Mouse (Mus musculus) stomach, postnatal 0 days (tissue): Measurements from ENCODE around the gene Kctd6. TPM values are rescaled to one million over a fixed set of nuclear protein-coding genes. Genes with fewer than 3 reads are reported as not detected.

Source experiments
- ATAC-seq: fragments of 200-750 bp; cut with Nextera tagmentation; 2 replicates; pipeline ENCODE4 v1.8.0; 2017; ENCODE audit not compliant: low FRiP score, low TSS enrichment
- DNase-seq: peaks from one replicate; pipeline ENCODE4 v3.0.0-alpha.2; 2016; ENCODE audit warnings: low spot score
- H3K27ac ChIP-seq: fragments of 300-500 bp; sonication (generic); replicated peaks from 2 replicates; pipeline ENCODE4 v1.5.1; 2014; ENCODE audit warnings: mild to moderate bottlenecking, control low read depth
- H3K27me3 ChIP-seq: fragments of 300-500 bp; sonication (generic); 2 replicates; pipeline ENCODE4 v1.6.1; 2014; ENCODE audit warnings: low read length; ENCODE audit not compliant: control insufficient read depth, insufficient read depth
- H3K36me3 ChIP-seq: fragments of 300-500 bp; sonication (generic); 2 replicates; pipeline ENCODE4 v1.6.1; 2014; ENCODE audit warnings: low read length, mixed read lengths; ENCODE audit not compliant: control insufficient read depth, insufficient read depth
- H3K4me1 ChIP-seq: fragments of 300-500 bp; sonication (generic); replicated peaks from 2 replicates; pipeline ENCODE4 v1.6.1; 2014; ENCODE audit warnings: antibody characterized with exemption; ENCODE audit not compliant: control insufficient read depth, insufficient read depth
- H3K4me2 ChIP-seq: fragments of 300-500 bp; sonication (generic); replicated peaks from 2 replicates; pipeline ENCODE4 v1.6.1; 2014; ENCODE audit warnings: low read depth, mild to moderate bottlenecking, control low read depth, moderate library complexity
- H3K4me3 ChIP-seq: fragments of 300-500 bp; sonication (generic); 2 replicates; pipeline ENCODE4 v1.5.1; 2014; ENCODE audit warnings: low read depth, low read length, control low read depth
- H3K9ac ChIP-seq: fragments of 300-500 bp; sonication (generic); 2 replicates; pipeline ENCODE4 v1.6.1; 2014; ENCODE audit warnings: mild to moderate bottlenecking, low read length, control low read depth, mixed read lengths
- H3K9me3 ChIP-seq: fragments of 300-500 bp; sonication (generic); 2 replicates; pipeline ENCODE4 v1.6.1; 2016; ENCODE audit warnings: low read length; ENCODE audit not compliant: control insufficient read depth
- CTCF ChIP-seq: IDR thresholded peaks from 2 replicates; pipeline ENCODE4 v1.5.1; 2016; ENCODE audit warnings: antibody characterized with exemption, low read depth, mild to moderate bottlenecking, moderate library complexity
- EP300 ChIP-seq: optimal IDR thresholded peaks from 2 replicates; pipeline ENCODE3; 2016; ENCODE audit warnings: antibody characterized with exemption
- WGBS: fragments of 180-500 bp; shearing (Covaris S2); extraction: QIAGEN DNeasy Blood & Tissue Kit; methylation state at CpG from one replicate; pipeline ENCODE4 v1.1.7; 2014; 5-methylcytosine and 5-hydroxymethylcytosine counted together
- polyA plus RNA-seq: library from polyadenylated mRNA; unstranded; fragments of >200 nt; fragmentation: Nextera tagmentation; extraction: Ambion mirVana; gene quantifications from 2 replicates; pipeline ENCODE4 v1.2.1, GENCODE M21; 2015

The Kctd6 gene
- polyA plus RNA-seq, 1 experiment from 2014 or later, result 12.9 TPM

DNA sequence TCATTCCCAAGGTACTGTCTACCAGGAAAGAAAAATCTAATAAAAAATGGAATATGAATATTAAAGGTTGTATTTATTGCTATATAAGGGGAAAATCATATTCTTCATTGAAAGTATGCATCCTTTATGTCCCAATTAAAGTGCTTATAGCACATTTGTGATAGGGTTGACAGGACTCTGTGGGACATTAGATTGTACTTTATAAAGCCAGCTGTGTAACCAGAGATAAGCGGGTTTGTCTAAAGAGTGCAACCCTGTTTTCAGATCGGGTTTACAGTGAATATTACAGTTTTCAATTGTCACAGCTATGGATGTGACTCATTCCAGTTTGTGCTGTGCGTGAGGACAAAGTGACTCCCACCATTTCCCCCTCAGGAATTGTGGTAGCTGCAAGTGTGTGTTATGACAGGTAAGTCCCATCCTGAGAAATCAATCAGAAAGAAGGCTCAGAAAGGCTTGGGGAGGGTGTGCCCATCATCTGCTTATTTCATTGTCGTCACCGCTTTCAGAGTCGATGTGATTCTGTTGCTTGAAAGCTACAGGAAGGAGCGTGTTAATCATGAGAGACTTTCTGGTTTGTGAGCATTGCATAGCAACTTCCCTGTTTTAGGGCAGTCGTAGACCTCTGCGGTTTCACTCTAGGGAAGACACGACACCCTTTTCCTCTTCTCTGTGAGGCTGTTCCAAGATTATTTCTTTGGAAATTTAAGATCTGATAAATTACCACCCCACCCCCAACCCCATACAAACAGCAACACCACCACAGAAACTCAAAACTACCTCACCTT lies 9.8 kb downstream of the Kctd6 start:
- DNase-seq (no peak), ATAC-seq (no peak)
- no peaks in the 10 kb centered on the region for H3K27me3 ChIP-seq
- H3K27ac ChIP-seq, result no peak overlapping the region
- no peak overlapping the region for H3K4me3 ChIP-seq
- TF ChIP-seq CTCF (no peak), EP300 (no peak)
- H3K9me3 ChIP-seq, result no peaks in the 10 kb centered on the region
- no peak overlapping the region for H3K9ac ChIP-seq
- H3K4me1 ChIP-seq, result no peaks in the 10 kb centered on the region
- no peaks in the 10 kb centered on the region for H3K36me3 ChIP-seq
- H3K4me2 ChIP-seq, result no peak overlapping the region
- 81% methylated on average over 10 of the region's 10 CpGs for WGBS

DNA sequence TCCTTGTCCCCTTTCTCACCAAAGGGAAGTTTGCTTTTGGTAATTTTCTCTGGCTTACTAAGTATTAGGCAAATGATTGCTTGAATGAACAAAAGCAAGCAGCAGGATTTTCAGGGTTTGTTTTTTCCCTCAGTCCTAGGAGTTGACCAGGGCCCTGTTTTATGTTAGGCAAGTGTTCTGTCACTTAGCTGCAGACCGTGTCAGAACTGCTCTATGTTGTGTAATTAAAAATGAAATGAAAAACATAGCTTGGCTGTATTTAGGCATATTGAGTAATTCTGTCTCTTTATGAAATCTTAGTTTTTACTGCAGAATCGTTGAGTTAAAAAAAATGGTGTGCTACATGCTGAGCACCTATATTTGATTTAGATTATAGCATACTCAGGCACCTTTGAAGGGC lies 10.9 kb downstream of the Kctd6 start:
- ATAC-seq, result no peak
- Histone ChIP-seq H3K27ac (no peak overlapping the region), H3K9me3 (no peaks in the 10 kb centered on the region), H3K27me3 (no peaks in the 10 kb centered on the region), H3K4me1 (no peaks in the 10 kb centered on the region), H3K36me3 (no peaks in the 10 kb centered on the region), H3K9ac (no peak overlapping the region), H3K4me2 (no peak overlapping the region), H3K4me3 (no peak overlapping the region)
- no peak for DNase-seq
- 56% methylated on average over 2 of the region's 2 CpGs for WGBS
- TF ChIP-seq EP300 (no peak), CTCF (no peak)

DNA sequence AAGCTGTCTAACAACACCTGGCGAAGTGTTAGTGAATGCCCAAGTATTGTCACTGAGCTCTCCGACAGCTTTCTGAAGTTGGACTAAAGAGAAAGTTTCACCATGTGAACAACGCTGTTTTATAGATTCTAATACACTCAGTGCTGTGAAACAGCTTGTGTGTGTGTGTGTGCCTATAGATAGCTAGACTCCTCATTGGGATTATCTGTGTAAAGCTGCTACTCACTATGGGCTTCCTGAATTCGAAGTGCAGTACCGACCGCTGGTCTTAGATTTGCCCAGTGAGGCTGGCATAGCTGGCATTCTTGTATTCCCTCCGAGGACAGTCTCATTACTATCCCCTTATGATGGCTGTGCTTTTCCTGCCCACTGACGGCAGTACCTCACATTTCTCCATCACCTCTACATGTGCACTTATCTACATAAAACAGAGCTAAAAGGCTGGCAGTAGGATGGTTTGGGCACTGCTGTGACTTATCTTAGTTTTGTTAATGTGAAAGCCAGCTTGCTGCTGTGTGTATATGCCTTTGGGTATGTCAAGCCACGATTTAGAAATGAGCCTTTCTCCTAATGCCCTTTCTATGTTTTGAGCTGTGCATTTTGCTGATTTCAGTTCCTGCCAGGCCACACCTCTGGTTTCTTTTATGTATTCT lies 15.6 kb downstream of the Kctd6 start:
- no peaks in the 10 kb centered on the region for H3K36me3 ChIP-seq
- DNase-seq (no peak), ATAC-seq (no peak)
- TF ChIP-seq CTCF, result no peak
- no peak for TF ChIP-seq EP300
- no peak overlapping the region for H3K4me3 ChIP-seq
- no peak overlapping the region for H3K4me2 ChIP-seq
- no peak overlapping the region for H3K27ac ChIP-seq
- WGBS, result 78% methylated on average over 9 of the region's 9 CpGs
- no peaks in the 10 kb centered on the region for H3K4me1 ChIP-seq
- H3K27me3 ChIP-seq, result no peaks in the 10 kb centered on the region
- H3K9me3 ChIP-seq, result no peaks in the 10 kb centered on the region
- no peak overlapping the region for H3K9ac ChIP-seq

DNA sequence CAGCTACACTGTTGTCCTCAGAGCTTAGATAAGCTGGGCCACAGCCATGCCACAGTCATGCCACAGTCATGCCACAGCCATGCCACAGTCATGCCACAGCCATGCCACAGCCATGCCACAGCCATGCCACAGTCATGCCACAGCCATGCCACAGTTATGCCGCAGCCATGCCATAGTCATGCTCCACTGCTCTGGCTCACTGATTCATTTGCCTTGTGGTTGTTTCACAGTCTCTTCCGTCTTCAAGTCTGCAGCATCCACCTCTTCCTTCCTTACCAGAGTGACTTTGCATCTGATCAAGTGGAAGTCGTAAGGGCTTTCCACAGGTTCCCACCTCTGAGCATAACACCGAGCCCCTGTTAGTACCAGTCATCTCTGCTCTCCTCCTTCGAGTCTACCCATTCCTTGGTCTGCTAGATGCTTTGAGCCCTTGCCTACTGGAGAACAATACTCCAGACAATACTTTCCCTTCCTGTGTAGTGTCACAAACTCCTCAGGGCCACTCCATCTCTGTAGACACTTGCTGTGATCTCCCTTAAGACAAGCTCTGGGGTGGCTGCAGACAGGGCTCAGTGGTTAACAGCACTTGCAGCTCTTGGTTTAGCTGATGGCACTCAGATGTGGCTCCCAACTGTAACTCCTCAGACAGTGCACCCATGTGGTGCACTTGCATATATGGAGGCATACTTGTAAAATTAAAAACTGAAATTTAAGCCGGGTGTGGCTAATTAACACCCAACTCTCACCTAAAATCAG lies 18.4 kb downstream of the Kctd6 start:
- H3K36me3 ChIP-seq, result no peaks in the 10 kb centered on the region
- no peak overlapping the region for H3K4me3 ChIP-seq
- no peak for ATAC-seq
- no peak overlapping the region for H3K4me2 ChIP-seq
- 88% methylated on average over 6 of the region's 6 CpGs for WGBS
- TF ChIP-seq EP300, result no peak
- TF ChIP-seq CTCF, result no peak
- H3K9me3 ChIP-seq, result no peaks in the 10 kb centered on the region
- DNase-seq, result no peak
- H3K4me1 ChIP-seq, result no peaks in the 10 kb centered on the region
- no peaks in the 10 kb centered on the region for H3K27me3 ChIP-seq
- H3K9ac ChIP-seq, result no peak overlapping the region
- no peak overlapping the region for H3K27ac ChIP-seq

DNA sequence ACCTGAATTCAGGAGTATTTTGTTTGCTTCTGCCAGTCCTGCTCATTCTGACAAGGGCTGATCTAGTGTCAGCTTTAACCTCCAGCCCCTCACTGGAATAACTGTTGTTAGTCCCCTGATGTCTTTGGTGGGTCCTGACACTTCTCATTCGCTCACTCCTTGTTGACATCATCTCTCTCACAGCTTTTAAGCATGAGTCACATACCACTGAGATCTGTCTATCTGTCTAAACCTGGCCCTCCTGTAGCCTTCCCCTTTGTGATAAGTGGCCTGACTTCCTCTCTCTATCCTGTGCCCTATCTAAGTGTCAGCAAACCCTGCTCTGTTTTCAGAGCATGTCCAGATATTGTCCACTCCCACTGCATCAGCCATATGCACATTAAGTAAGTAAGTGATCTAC lies 19.3 kb downstream of the Kctd6 start:
- no peaks in the 10 kb centered on the region for H3K9me3 ChIP-seq
- H3K9ac ChIP-seq, result no peak overlapping the region
- H3K27ac ChIP-seq, result no peak overlapping the region
- DNase-seq (no peak), ATAC-seq (no peak)
- H3K36me3 ChIP-seq, result no peaks in the 10 kb centered on the region
- no peaks in the 10 kb centered on the region for H3K4me1 ChIP-seq
- H3K4me2 ChIP-seq, result no peak overlapping the region
- TF ChIP-seq EP300 (no peak), CTCF (no peak)
- no peak overlapping the region for H3K4me3 ChIP-seq
- H3K27me3 ChIP-seq, result no peaks in the 10 kb centered on the region
- 45% methylated on average over 1 of the region's 1 CpGs for WGBS
